ENCODE assay signal across 8 mouse cellular contexts in genomic region chr13:48800850-48801546, GRCm38 (mm10).
DNase-seq lines count a peak whose midpoint lies in the region; ATAC-seq and TF ChIP-seq lines count a peak whose summit lies in the region.

No protein-coding gene starts in this region.

- peak; percentile 67 for TF ChIP-seq CTCF in cortical plate, adult 2 months (IDR thresholded peaks at IDR 0.05; ENCODE audit: extremely low read depth, insufficient read depth, low read length)
- peak; percentile 87 for TF ChIP-seq CTCF in liver, embryonic 14.5 days (IDR thresholded peaks at IDR 0.05; ENCODE audit: low read depth)

- H3K27me3 ChIP-seq in liver, embryonic 14.5 days (ENCODE audit: control insufficient read depth, insufficient read depth, low read length): no peaks in the 10 kb centered on the region
- H3K27me3 ChIP-seq in neural tube, embryonic 15.5 days (replicated peaks): no peaks in the 10 kb centered on the region

- no peak overlapping the region for H3K4me3 ChIP-seq in cortical plate, adult 2 months (ENCODE audit: insufficient read depth, low read length)
- H3K4me3 ChIP-seq in liver, embryonic 14.5 days (ENCODE audit: insufficient read depth in 1 of 2, low read depth in 2 of 2, low read length in 2 of 2): no peak overlapping the region
- no peak overlapping the region for H3K4me3 ChIP-seq in neural tube, embryonic 15.5 days (replicated peaks)

- H3K9me3 ChIP-seq in liver, embryonic 14.5 days (ENCODE audit: control insufficient read depth, low read length): no peaks in the 10 kb centered on the region
- H3K9me3 ChIP-seq in neural tube, embryonic 15.5 days (replicated peaks): no peaks in the 10 kb centered on the region

- TF ChIP-seq EP300 in liver, embryonic 14.5 days (IDR thresholded peaks at IDR 0.05; ENCODE audit: low read depth): no peak

- peak; percentile 45 for DNase-seq in ovary, postnatal 10 days (ENCODE audit: low spot score)
- DNase-seq in ovary, adult 18-20 months (ENCODE audit: low spot score): no peak
- peak; percentile 70 for DNase-seq in gastrocnemius, postnatal 14 days
- DNase-seq in kidney, adult 9 months: peak; percentile 59
- peak in 1 of 3 experiments; percentile 22 for DNase-seq in liver, embryonic 14.5 days (ENCODE audit: low read depth in 3 of 3, low spot score in 3 of 3)
- peak; percentile 65 for DNase-seq in thymus, postnatal 0 days (ENCODE audit: low spot score)

- 20% methylated on average over 11 of the region's 11 CpGs for WGBS in liver, embryonic 14.5 days (ENCODE audit: insufficient replicate concordance)
- 27% methylated on average over 11 of the region's 11 CpGs for WGBS in neural tube, embryonic 15.5 days

- H3K36me3 ChIP-seq in liver, embryonic 14.5 days (replicated peaks; ENCODE audit: control insufficient read depth, insufficient read depth, low read depth): no peaks in the 10 kb centered on the region; the same call in 1 of the 2 replicates
- H3K36me3 ChIP-seq in neural tube, embryonic 15.5 days: peaks cover 36% of the 10 kb centered on the region

- TF ChIP-seq POLR2A in cortical plate, adult 2 months (IDR thresholded peaks at IDR 0.05; ENCODE audit: extremely low read depth, insufficient read depth, low read length): no peak

- intact Hi-C loops in gastrocnemius, postnatal 14 days (cut with DNase I; ENCODE audit: low total_unique reads): loop anchor here (2.0 kb wide), 1 partner anchor 146 kb away; no protein-coding TSS in a partner anchor

- no peak overlapping the region for H3K9ac ChIP-seq in liver, embryonic 14.5 days (replicated peaks)
- no peak overlapping the region for H3K9ac ChIP-seq in neural tube, embryonic 15.5 days (replicated peaks)

- no peak overlapping the region for H3K4me2 ChIP-seq in liver, embryonic 14.5 days (ENCODE audit: low read depth)
- no peak overlapping the region for H3K4me2 ChIP-seq in neural tube, embryonic 15.5 days

- H3K27ac ChIP-seq in cortical plate, adult 2 months (ENCODE audit: insufficient read depth, low read length): no peak overlapping the region
- no peak overlapping the region for H3K27ac ChIP-seq in liver, embryonic 14.5 days
- no peak overlapping the region for H3K27ac ChIP-seq in neural tube, embryonic 15.5 days (replicated peaks)

- ATAC-seq in liver, embryonic 14.5 days (ENCODE audit: insufficient read depth): peak; percentile 57; the same call in 1 of the 2 replicates
- peak; percentile 75 for ATAC-seq in neural tube, embryonic 15.5 days (ENCODE audit: low FRiP score)

- H3K4me1 ChIP-seq in cortical plate, adult 2 months (ENCODE audit: control insufficient read depth, insufficient read depth, low read length): no peaks in the 10 kb centered on the region
- H3K4me1 ChIP-seq in liver, embryonic 14.5 days (replicated peaks; ENCODE audit: control insufficient read depth in 2 of 2, insufficient read depth in 2 of 2, low read length in 1 of 2): no peaks in the 10 kb centered on the region
- 0 out of 2 replicates have a peak, but pooled peaks cover 2% of the 10 kb centered on the region for H3K4me1 ChIP-seq in neural tube, embryonic 15.5 days
